Mouse (Mus musculus): ENCODE data around the gene 4921507P07Rik.

DNA sequence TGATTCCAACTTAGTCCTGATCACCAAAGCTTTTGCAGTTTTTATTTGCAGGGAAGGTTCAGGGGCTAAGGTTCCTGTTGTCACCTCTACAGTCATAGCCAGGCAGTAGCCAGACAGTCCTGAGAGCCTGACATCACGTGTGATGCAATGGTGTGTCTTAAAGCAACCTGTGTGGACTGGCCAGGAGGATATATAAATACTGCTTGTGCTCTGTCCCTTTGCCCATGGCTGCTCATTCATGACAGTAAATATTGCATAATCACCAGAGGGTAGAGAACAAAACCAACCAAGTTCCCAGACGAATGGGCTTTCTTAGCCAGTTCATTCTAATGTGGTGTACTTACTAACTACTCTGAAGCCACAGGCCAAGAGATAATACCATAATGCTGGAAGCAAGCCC, 9.0 kb downstream of the 4921507P07Rik start:
- no peak for TF ChIP-seq CTCF (IDR thresholded peaks at IDR 0.05; ENCODE audit: control insufficient read depth, insufficient read depth, insufficient replicate concordance, low read depth, low read length)
- no peak for TF ChIP-seq POLR2A (IDR thresholded peaks at IDR 0.05; ENCODE audit: control insufficient read depth, low read depth, low read length)

Measured in testis, adult 2 months (tissue).